Mouse (Mus musculus): ENCODE results near the gene Mvb12a. TPM values are rescaled to one million over a fixed set of nuclear protein-coding genes. Genes with fewer than 3 reads are reported as not detected.
A peak's percentile ranks its signal among the peaks of the same experiment; 100 is the strongest.

Gene Mvb12a
- total and polyA plus RNA-seq, 3 experiments: 64.7 to 230 (median 74.4) TPM

GRCm38 (mm10) chr8:71563992-71564391 is 21.3 kb downstream of the Mvb12a start:
- no peak for DNase-seq

- no peak for DNase-seq
Observed at GRCm38 (mm10) chr8:71566501-71566900, 23.8 kb downstream of the Mvb12a start, which contains the start of gene Nxnl1. TSS of gene Nxnl1 (minus strand) at chr8:71566601.

GRCm38 (mm10) chr8:71567587-71567986 is 24.9 kb downstream of the Mvb12a start:
- peak; percentile 34 for DNase-seq

DNA sequence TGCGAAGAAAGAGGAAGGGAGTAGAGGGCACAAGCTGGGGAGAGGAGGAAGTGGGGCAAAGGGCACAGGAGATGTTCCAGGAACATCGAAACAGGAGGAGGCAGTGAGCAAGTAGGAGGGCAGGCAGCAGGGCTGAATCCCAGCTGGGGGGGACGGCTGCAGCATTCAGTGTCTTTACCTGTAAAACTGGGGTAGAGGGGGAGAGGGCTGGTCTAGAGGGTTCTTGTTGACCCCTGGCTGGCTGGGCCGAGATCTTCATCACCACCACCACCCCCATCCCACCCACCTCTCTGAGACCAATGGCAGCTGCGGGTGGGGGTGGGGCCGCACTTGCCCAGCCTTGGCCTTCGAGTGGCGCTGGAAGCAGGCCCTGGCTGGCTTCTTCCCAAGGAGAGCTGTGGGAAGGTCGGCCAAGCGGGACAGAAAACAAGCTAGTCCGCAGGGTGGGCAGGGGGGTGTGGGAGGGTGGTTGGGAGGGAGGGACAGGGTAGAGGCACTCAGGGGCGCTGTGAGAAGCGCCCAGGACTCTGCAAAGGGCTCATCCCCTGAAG is 25.7 kb downstream of the Mvb12a start, which contains the start of gene Slc27a1:
Gene Slc27a1 (plus strand): TSS at position 496 of the 551 bp plus-strand sequence.
- DNase-seq: peak; percentile 93

- DNase-seq: no peak
Observed at GRCm38 (mm10) chr8:71568941-71569340, 26.2 kb downstream of the Mvb12a start.

DNA sequence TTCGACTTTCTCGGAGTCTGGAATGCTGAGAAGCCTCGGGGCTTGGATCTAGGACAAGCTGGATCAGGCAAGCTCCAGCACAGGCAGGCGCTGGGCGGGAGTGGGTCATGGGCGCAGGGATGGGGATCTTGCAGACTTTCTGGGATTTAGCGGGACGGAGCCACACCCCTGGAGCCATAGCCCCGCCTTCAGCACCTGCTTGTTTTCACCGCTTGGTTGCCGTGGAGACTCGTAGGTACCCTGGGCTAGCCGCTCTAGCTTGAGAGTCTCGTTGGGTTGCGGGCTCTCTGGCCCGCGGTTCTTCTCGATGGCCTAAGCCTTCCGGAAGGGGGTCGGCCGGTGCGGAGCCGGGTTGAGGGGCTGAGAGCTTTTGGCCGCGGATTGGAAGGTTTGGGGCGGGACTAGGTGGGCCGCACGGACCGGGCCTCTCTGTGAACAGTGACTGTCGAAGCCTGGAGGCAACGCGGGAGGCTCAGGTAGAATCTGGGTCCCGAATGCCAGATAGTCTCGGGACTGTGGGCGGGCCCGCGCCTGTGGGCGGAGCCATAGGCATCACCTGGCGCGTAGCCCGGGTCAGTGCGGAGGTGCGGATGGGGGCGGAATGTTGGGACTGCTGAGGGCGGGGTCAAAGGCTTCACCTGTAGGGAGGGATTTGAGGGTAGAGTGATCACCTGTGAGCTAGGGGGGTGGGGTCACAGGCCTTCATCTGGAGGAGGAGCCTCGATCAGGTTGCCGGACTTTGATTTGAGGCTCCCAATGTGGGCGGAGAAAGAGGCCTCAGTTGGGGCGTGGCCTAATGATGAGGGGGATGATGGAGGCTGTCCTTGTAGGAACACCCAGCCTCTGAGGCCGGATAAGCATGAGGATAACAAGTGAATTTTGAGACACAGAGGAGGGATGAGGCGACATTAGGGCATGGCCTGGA is 26.9 kb downstream of the Mvb12a start:
- peak; percentile 93 for DNase-seq

- peak; percentile 97 for DNase-seq
Observed at GRCm38 (mm10) chr8:71570291-71570954, 27.7 kb downstream of the Mvb12a start.

GRCm38 (mm10) chr8:71572077-71572476 is 29.4 kb downstream of the Mvb12a start:
- DNase-seq: no peak

GRCm38 (mm10) chr8:71572847-71573633 is 30.3 kb downstream of the Mvb12a start:
- peak; percentile 73 for DNase-seq

DNA sequence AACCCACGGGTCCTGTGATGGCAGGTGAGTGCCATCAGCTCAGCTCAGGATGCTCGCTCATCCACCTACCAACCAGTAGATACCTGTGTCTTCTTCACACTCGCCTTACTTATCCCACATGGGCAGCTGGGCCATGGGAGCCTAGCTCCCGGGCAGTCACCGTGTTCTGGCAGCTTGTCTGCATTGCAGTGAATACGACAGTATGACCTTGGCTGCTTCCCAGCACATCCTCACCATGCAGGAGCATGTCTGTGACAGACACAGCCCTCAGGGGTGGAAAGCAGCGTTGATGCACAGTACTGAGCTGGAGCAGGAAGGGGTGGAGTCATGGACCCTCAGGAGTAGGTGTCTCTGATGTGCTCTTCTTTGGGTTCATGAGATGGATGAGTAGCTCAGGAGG is 31.7 kb downstream of the Mvb12a start:
- peak; percentile 80 for DNase-seq

- DNase-seq: no peak
Observed at GRCm38 (mm10) chr8:71575020-71575419, 32.3 kb downstream of the Mvb12a start.

- no peak for DNase-seq
Observed at GRCm38 (mm10) chr8:71577856-71578387, 35.2 kb downstream of the Mvb12a start.

GRCm38 (mm10) chr8:71579009-71579408 is 36.3 kb downstream of the Mvb12a start:
- DNase-seq: peak; percentile 71

DNA sequence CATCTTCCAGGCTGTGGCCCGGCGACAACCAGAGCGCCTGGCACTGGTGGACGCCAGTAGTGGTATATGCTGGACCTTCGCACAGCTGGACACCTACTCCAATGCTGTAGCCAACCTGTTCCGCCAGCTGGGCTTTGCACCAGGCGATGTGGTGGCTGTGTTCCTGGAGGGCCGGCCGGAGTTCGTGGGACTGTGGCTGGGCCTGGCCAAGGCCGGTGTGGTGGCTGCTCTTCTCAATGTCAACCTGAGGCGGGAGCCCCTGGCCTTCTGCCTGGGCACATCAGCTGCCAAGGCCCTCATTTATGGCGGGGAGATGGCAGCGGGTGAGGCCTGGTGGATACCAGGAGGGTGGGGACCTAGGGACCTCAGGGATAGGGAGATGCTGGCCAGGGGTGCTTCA is 36.8 kb downstream of the Mvb12a start:
- DNase-seq: peak; percentile 89

GRCm38 (mm10) chr8:71580201-71580600 is 37.5 kb downstream of the Mvb12a start:
- no peak for DNase-seq

DNA sequence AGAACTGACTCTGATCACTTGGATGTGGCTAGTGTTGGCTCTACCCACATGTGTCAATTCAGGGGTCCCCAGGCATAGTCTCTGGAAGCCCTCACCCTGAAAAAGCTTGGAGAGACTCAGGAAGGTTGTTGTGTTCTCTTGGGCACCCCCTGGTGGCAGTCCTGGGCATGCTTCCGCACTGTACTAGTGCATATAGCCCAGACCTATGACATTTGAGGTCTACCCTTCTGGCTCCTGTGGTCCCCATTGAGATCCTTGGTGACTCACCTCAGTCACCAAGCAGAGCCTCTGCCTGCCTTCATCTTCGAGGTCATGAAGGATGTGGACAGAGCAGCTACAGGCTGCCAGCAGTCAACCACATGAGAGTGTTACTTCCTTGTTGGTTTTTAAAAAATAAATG is 44.2 kb downstream of the Mvb12a start:
- peak; percentile 62 for DNase-seq

DNA sequence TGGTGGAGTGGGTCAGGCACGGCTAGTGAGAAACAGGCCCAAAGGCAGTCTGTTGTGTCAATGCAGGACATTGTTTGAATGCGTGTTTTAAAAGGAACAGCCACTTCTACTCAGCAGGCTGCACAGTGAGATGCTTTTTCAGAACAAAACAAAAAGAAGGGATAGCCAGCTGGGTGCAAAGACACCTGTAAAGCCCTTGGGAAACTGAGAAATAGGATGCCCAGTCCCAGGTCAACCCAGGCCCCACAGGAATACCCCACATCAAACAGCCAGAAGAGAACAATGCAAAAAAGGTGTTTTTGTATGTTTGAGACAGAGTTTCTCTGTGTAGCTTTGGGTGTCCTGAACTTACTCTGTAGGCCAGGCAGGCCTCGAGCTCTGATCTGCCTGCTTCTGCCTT is 46.0 kb downstream of the Mvb12a start:
- DNase-seq: no peak

GRCm38 (mm10) chr8:71591017-71591416 is 48.3 kb downstream of the Mvb12a start:
- peak; percentile 31 for DNase-seq

GRCm38 (mm10) chr8:71591471-71592373 is 49.0 kb downstream of the Mvb12a start, which contains the start of gene Pgls:
TSS of gene Pgls (plus strand) at chr8:71592176.
- DNase-seq: peak; percentile 98

All from adrenal gland, adult 2 months (tissue).